Mouse (Mus musculus) liver, embryonic 14.5 days (tissue): ENCODE data around the gene Clba1.
"Not testable (repeated sequence)": the region's sequence is repeated elsewhere in the genome, so short reads cannot be mapped to it uniquely, and the experiment has no call there.

Experiments
- CTCF ChIP-seq: IDR thresholded peaks from 2 replicates; pipeline ENCODE4 v1.5.1; 2016; ENCODE audit warnings: antibody characterized with exemption, low read depth, control low read depth
- EP300 ChIP-seq: IDR thresholded peaks from 2 replicates; pipeline ENCODE4 v1.6.1; 2016; ENCODE audit warnings: antibody characterized with exemption, low read depth

GRCm38 (mm10) chr12:112842128-112842527, 33.4 kb downstream of the Clba1 start:
- TF ChIP-seq EP300, CTCF: not testable (repeated sequence)
